ENCODE assay signal across 10 mouse cellular contexts in genomic region chr11:117878892-117879291, GRCm38 (mm10). TPM values are rescaled to one million over a fixed set of nuclear protein-coding genes. Genes with fewer than 3 reads are reported as not detected.
DNase-seq lines count a peak whose midpoint lies in the region; ATAC-seq and TF ChIP-seq lines count a peak whose summit lies in the region.
"Had no signal": no experiment of that assay in that cellular context is flagged by ENCODE, and none has a peak within 500 bp of the region (broad histone marks: within the 10 kb centered on the region; RNA-seq: fewer than 3 reads in every experiment).

No protein-coding gene starts in this region.

- DNase-seq in kidney, adult 2 months, result no peak
- DNase-seq in cerebellum, postnatal 36 days, result no peak
- no peak for DNase-seq in adrenal gland, adult 8-10 months

- no peak for TF ChIP-seq CTCF in kidney, adult 2 months (conservative IDR thresholded peaks at IDR 0.05; ENCODE audit: insufficient read depth, insufficient read length, low read depth, low read length)
- TF ChIP-seq CTCF in E14TG2a.4 (conservative IDR thresholded peaks at IDR 0.05; ENCODE audit: low read length), result no peak

- peak overlapping the region; percentile 48; the same call in 1 of the 2 replicates for H3K27ac ChIP-seq in kidney, embryonic 14.5 days (ENCODE audit: low read depth, low read length)
- no peak overlapping the region for H3K27ac ChIP-seq in kidney, adult 2 months (ENCODE audit: insufficient read depth, low read depth, low read length)
- H3K27ac ChIP-seq in forebrain, embryonic 13.5 days, result peak overlapping the region; percentile 57
- H3K27ac ChIP-seq in liver, embryonic 16.5 days (ENCODE audit: low read length), result peak overlapping the region; percentile 55; the same call in 1 of the 2 replicates

- TF ChIP-seq POLR2A in kidney, adult 2 months (IDR thresholded peaks at IDR 0.05; ENCODE audit: low read depth, low read length), result no peak

- no peak for ATAC-seq in kidney, embryonic 14.5 days (ENCODE audit: low FRiP score, low TSS enrichment)
- ATAC-seq in forebrain, embryonic 13.5 days, result no peak
- ATAC-seq in liver, embryonic 16.5 days (ENCODE audit: low read depth), result no peak
- no peak for ATAC-seq in inflammation-experienced regulatory T-cells, adult 6 months

- peaks cover 43% of the 10 kb centered on the region for H3K4me1 ChIP-seq in kidney, embryonic 14.5 days (ENCODE audit: control insufficient read depth, insufficient read depth, low read length)
- H3K4me1 ChIP-seq in kidney, adult 2 months (ENCODE audit: control insufficient read depth, insufficient read depth, low read length), result peaks cover 8% of the 10 kb centered on the region
- H3K4me1 ChIP-seq in E14TG2a.4 (replicated peaks; ENCODE audit: low read depth, low read length), result peaks cover 97% of the 10 kb centered on the region
- H3K4me1 ChIP-seq in forebrain, embryonic 13.5 days, result peaks cover 25% of the 10 kb centered on the region
- H3K4me1 ChIP-seq in liver, embryonic 16.5 days (ENCODE audit: control insufficient read depth, low read depth, low read length), result peaks cover 21% of the 10 kb centered on the region

- no peaks in the 10 kb centered on the region for H3K27me3 ChIP-seq in kidney, embryonic 14.5 days (ENCODE audit: control insufficient read depth, insufficient read depth, low read length)
- H3K27me3 ChIP-seq in kidney, adult 2 months (replicated peaks; ENCODE audit: control insufficient read depth, insufficient read depth, low read length), result no peaks in the 10 kb centered on the region
- H3K27me3 ChIP-seq in E14TG2a.4 (ENCODE audit: insufficient read depth, low read length), result no peaks in the 10 kb centered on the region
- H3K27me3 ChIP-seq in forebrain, embryonic 13.5 days, result peaks cover 34% of the 10 kb centered on the region
- H3K27me3 ChIP-seq in liver, embryonic 16.5 days (ENCODE audit: control insufficient read depth, insufficient read depth, low read depth, low read length), result no peaks in the 10 kb centered on the region

- no peak overlapping the region for H3K9ac ChIP-seq in kidney, embryonic 14.5 days (ENCODE audit: low read depth, low read length)
- H3K9ac ChIP-seq in forebrain, embryonic 13.5 days, result peak overlapping the region; percentile 43
- no peak overlapping the region for H3K9ac ChIP-seq in liver, embryonic 16.5 days (ENCODE audit: low read depth, low read length)

- H3K9me3 ChIP-seq in kidney, embryonic 14.5 days (ENCODE audit: control insufficient read depth, low read length), result no peaks in the 10 kb centered on the region
- H3K9me3 ChIP-seq in E14TG2a.4 (ENCODE audit: low read length), result no peaks in the 10 kb centered on the region
- H3K9me3 ChIP-seq in forebrain, embryonic 13.5 days (replicated peaks), result no peaks in the 10 kb centered on the region
- H3K9me3 ChIP-seq in liver, embryonic 16.5 days (replicated peaks; ENCODE audit: control insufficient read depth, low read length), result no peaks in the 10 kb centered on the region

- H3K4me2 ChIP-seq in kidney, embryonic 14.5 days (replicated peaks; ENCODE audit: low read depth, low read length), result no peak overlapping the region
- peak overlapping the region; percentile 41 for H3K4me2 ChIP-seq in forebrain, embryonic 13.5 days
- H3K4me2 ChIP-seq in liver, embryonic 16.5 days (ENCODE audit: low read depth, low read length), result peak overlapping the region; percentile 25; the same call in 1 of the 2 replicates

- H3K36me3 ChIP-seq in kidney, embryonic 14.5 days (ENCODE audit: control insufficient read depth, insufficient read depth, low read length), result no peaks in the 10 kb centered on the region
- H3K36me3 ChIP-seq in kidney, adult 2 months (ENCODE audit: control insufficient read depth, insufficient read depth, low read length), result no peaks in the 10 kb centered on the region
- peaks cover 4% of the 10 kb centered on the region; the same call in 1 of the 2 replicates for H3K36me3 ChIP-seq in E14TG2a.4 (ENCODE audit: insufficient read depth, low read length)
- H3K36me3 ChIP-seq in forebrain, embryonic 13.5 days (ENCODE audit: poor library complexity, severe bottlenecking), result no peaks in the 10 kb centered on the region
- no peaks in the 10 kb centered on the region for H3K36me3 ChIP-seq in liver, embryonic 16.5 days (ENCODE audit: control insufficient read depth, insufficient read depth)

- no peak overlapping the region for H3K4me3 ChIP-seq in kidney, embryonic 14.5 days (ENCODE audit: low read length)
- H3K4me3 ChIP-seq in kidney, adult 2 months (ENCODE audit: insufficient read depth, low read depth, low read length), result no peak overlapping the region
- H3K4me3 ChIP-seq in E14TG2a.4 (replicated peaks; ENCODE audit: low read length), result peak overlapping the region; percentile 73
- H3K4me3 ChIP-seq in forebrain, embryonic 13.5 days, result no peak overlapping the region
- no peak overlapping the region for H3K4me3 ChIP-seq in liver, embryonic 16.5 days (ENCODE audit: low read depth, low read length)

- WGBS in kidney, embryonic 14.5 days, result 31% methylated on average over 8 of the region's 8 CpGs
- 37% methylated on average over 8 of the region's 8 CpGs for WGBS in kidney, adult 2 months
- WGBS in forebrain, embryonic 13.5 days, result 10% methylated on average over 8 of the region's 8 CpGs
- 8% methylated on average over 8 of the region's 8 CpGs for WGBS in liver, embryonic 16.5 days (ENCODE audit: insufficient replicate concordance)

RNA-seq across cellular contexts. Expression of gene Tha1, which starts 5.6 kb away (rescaled TPM):
- 4.3 and 5.1 TPM in 2 replicates for polyA plus RNA-seq in kidney, embryonic 14.5 days (2014; fragmentation: Nextera tagmentation; extraction: Ambion mirVana)
- polyA plus RNA-seq in kidney, adult 2 months (2012; rRNA removed), result 14.9 and 20.1 TPM in 2 replicates
- 2.3 and 2.5 TPM in 2 replicates for polyA plus RNA-seq in forebrain, embryonic 13.5 days (2015; fragmentation: Nextera tagmentation; extraction: Ambion mirVana)
- 1.3 and 2.6 TPM in 2 replicates for polyA plus RNA-seq in liver, embryonic 16.5 days (2015; fragmentation: Nextera tagmentation; extraction: Ambion mirVana)
- 10 to 100 TPM in 1 of 3 experiments, 1 to 10 TPM in 2; 8.5 to 12.7 (median 9.3) TPM for polyA plus RNA-seq in inflammation-experienced regulatory T-cells, adult 6 months (2017; shearing (Covaris generic))
- 10 to 100 TPM; 16.4 to 16.7 (median 16.5) TPM for total RNA-seq in adrenal gland, adult 8-10 months (2022)

RNA-seq across cellular contexts. Expression of gene Tmem235, which starts 18.3 kb away (rescaled TPM):
- not detected in 2 replicates for polyA plus RNA-seq in kidney, embryonic 14.5 days (2014; fragmentation: Nextera tagmentation; extraction: Ambion mirVana)
- polyA plus RNA-seq in kidney, adult 2 months (2012; rRNA removed), result 0.08 and 0.10 TPM in 2 replicates
- polyA plus RNA-seq in forebrain, embryonic 13.5 days (2015; fragmentation: Nextera tagmentation; extraction: Ambion mirVana), result not detected in 2 replicates
- polyA plus RNA-seq in liver, embryonic 16.5 days (2015; fragmentation: Nextera tagmentation; extraction: Ambion mirVana), result not detected in 2 replicates
- not detected for polyA plus RNA-seq in inflammation-experienced regulatory T-cells, adult 6 months (2017; shearing (Covaris generic))
- total RNA-seq in adrenal gland, adult 8-10 months (2022), result not detected
- total RNA-seq: gastrocnemius, adult 8-10 months; neutrophil, adult 5-6 weeks had no signal

RNA-seq across cellular contexts. Expression of gene Birc5, which starts 29.8 kb away (rescaled TPM):
- 350 and 420 TPM in 2 replicates for polyA plus RNA-seq in kidney, embryonic 14.5 days (2014; fragmentation: Nextera tagmentation; extraction: Ambion mirVana)
- polyA plus RNA-seq in kidney, adult 2 months (2012; rRNA removed), result 0.75 and 1.3 TPM in 2 replicates
- polyA plus RNA-seq in forebrain, embryonic 13.5 days (2015; fragmentation: Nextera tagmentation; extraction: Ambion mirVana), result 231 and 243 TPM in 2 replicates
- 298 and 327 TPM in 2 replicates for polyA plus RNA-seq in liver, embryonic 16.5 days (2015; fragmentation: Nextera tagmentation; extraction: Ambion mirVana)
- polyA plus RNA-seq in inflammation-experienced regulatory T-cells, adult 6 months (2017; shearing (Covaris generic)), result 100 to 1,000 TPM in 1 of 3 experiments, 10 to 100 TPM in 2; 16.8 to 256 (median 23.6) TPM
- 1 to 10 TPM; 1.2 to 2.5 (median 1.7) TPM for total RNA-seq in adrenal gland, adult 8-10 months (2022)

RNA-seq across cellular contexts. Expression of gene Tk1, which starts 53.0 kb away (rescaled TPM):
- 129 and 174 TPM in 2 replicates for polyA plus RNA-seq in kidney, embryonic 14.5 days (2014; fragmentation: Nextera tagmentation; extraction: Ambion mirVana)
- polyA plus RNA-seq in kidney, adult 2 months (2012; rRNA removed), result 15.5 and 15.8 TPM in 2 replicates
- 103 and 104 TPM in 2 replicates for polyA plus RNA-seq in forebrain, embryonic 13.5 days (2015; fragmentation: Nextera tagmentation; extraction: Ambion mirVana)
- polyA plus RNA-seq in liver, embryonic 16.5 days (2015; fragmentation: Nextera tagmentation; extraction: Ambion mirVana), result 120 and 127 TPM in 2 replicates
- polyA plus RNA-seq in inflammation-experienced regulatory T-cells, adult 6 months (2017; shearing (Covaris generic)), result 100 to 1,000 TPM in 1 of 3 experiments, 10 to 100 TPM in 2; 27.3 to 126 (median 52.4) TPM
- total RNA-seq in adrenal gland, adult 8-10 months (2022), result 1 to 10 TPM; 2.4 to 5.0 (median 4.3) TPM

RNA-seq across cellular contexts. Expression of gene Afmid, which starts 53.2 kb away (rescaled TPM):
- polyA plus RNA-seq in kidney, embryonic 14.5 days (2014; fragmentation: Nextera tagmentation; extraction: Ambion mirVana), result 3.6 and 4.1 TPM in 2 replicates
- 85.6 and 89.7 TPM in 2 replicates for polyA plus RNA-seq in kidney, adult 2 months (2012; rRNA removed)
- polyA plus RNA-seq in forebrain, embryonic 13.5 days (2015; fragmentation: Nextera tagmentation; extraction: Ambion mirVana), result 7.4 and 7.5 TPM in 2 replicates
- polyA plus RNA-seq in liver, embryonic 16.5 days (2015; fragmentation: Nextera tagmentation; extraction: Ambion mirVana), result 14.6 and 15.4 TPM in 2 replicates
- polyA plus RNA-seq in inflammation-experienced regulatory T-cells, adult 6 months (2017; shearing (Covaris generic)), result 10 to 100 TPM; 32.7 to 39.5 (median 35.4) TPM
- total RNA-seq in adrenal gland, adult 8-10 months (2022), result 10 to 100 TPM in 2 of 4 experiments, 1 to 10 TPM in 2; 5.1 to 17.0 (median 10.2) TPM
